Mouse (Mus musculus): ENCODE results near the gene Depdc1b.

GRCm38 (mm10) chr13:108273034-108273433 is 43.1 kb upstream of the Depdc1b start:
- TF ChIP-seq POLR2A (IDR thresholded peaks at IDR 0.05; ENCODE audit: borderline replicate concordance, extremely low read depth, insufficient read depth, insufficient read length, poor library complexity, severe bottlenecking) (no peak), CTCF (IDR thresholded peaks at IDR 0.05; ENCODE audit: borderline replicate concordance, extremely low read depth, insufficient read depth, insufficient read length) (no peak)
